Mouse (Mus musculus) testis, adult 2 months (tissue): ENCODE data around the gene Rpgrip1l. TPM values are rescaled to one million over a fixed set of nuclear protein-coding genes. Genes with fewer than 3 reads are reported as not detected.

ENCODE experiments used
- H3K27ac ChIP-seq: fragments of 200-500 bp; 2 replicates; pipeline ENCODE4 v1.5.1; 2012; ENCODE audit warnings: low read depth, low read length; ENCODE audit not compliant: control insufficient read depth, insufficient read depth
- H3K27me3 ChIP-seq: fragments of 200-500 bp; 2 replicates; pipeline ENCODE4 v1.6.1; 2012; ENCODE audit warnings: mild to moderate bottlenecking, low read length, moderate library complexity; ENCODE audit not compliant: control insufficient read depth, insufficient read depth
- H3K36me3 ChIP-seq: fragments of 200-500 bp; 2 replicates; pipeline ENCODE4 v1.6.1; 2012; ENCODE audit warnings: mild to moderate bottlenecking, low read length; ENCODE audit not compliant: control insufficient read depth, insufficient read depth
- H3K4me1 ChIP-seq: fragments of 200-500 bp; 2 replicates; pipeline ENCODE4 v1.6.1; 2012; ENCODE audit warnings: low read length; ENCODE audit not compliant: control insufficient read depth, insufficient read depth
- H3K4me3 ChIP-seq: fragments of 200-500 bp; 2 replicates; pipeline ENCODE4 v1.5.1; 2012; ENCODE audit warnings: low read depth, mild to moderate bottlenecking, low read length, moderate library complexity, mixed read lengths; ENCODE audit not compliant: control insufficient read depth
- CTCF ChIP-seq: fragments of 200-500 bp; IDR thresholded peaks from 2 replicates; pipeline ENCODE4 v1.5.1; 2012; ENCODE audit warnings: low read depth, mild to moderate bottlenecking, inconsistent platforms, low read length, moderate library complexity; ENCODE audit not compliant: control insufficient read depth, insufficient read depth, insufficient replicate concordance
- POLR2A ChIP-seq: fragments of 200-500 bp; IDR thresholded peaks from 2 replicates; pipeline ENCODE4 v1.6.1; 2012; ENCODE audit warnings: low read depth, mild to moderate bottlenecking, inconsistent platforms, low read length, moderate library complexity; ENCODE audit not compliant: control insufficient read depth
- polyA plus RNA-seq: library from polyadenylated mRNA; depleted of rRNA; stranded (reverse); fragments of >200 nt; gene quantifications from 2 replicates; pipeline ENCODE4 v1.2.3, GENCODE M21; 2012

Gene Rpgrip1l
- polyA plus RNA-seq, 1 experiment: 20.4 TPM

GRCm38 (mm10) chr8:91355301-91355905, 42.3 kb upstream of the Rpgrip1l start:
- Histone ChIP-seq H3K27ac (no peak overlapping the region), H3K27me3 (no peaks in the 10 kb centered on the region)

GRCm38 (mm10) chr8:91353907-91354306, 40.8 kb upstream of the Rpgrip1l start:
- TF ChIP-seq POLR2A (no peak), CTCF (no peak)
- Histone ChIP-seq H3K36me3 (no peaks in the 10 kb centered on the region), H3K27me3 (no peaks in the 10 kb centered on the region), H3K27ac (no peak overlapping the region), H3K4me3 (no peak overlapping the region), H3K4me1 (no peaks in the 10 kb centered on the region; the same call in 1 of the 2 replicates)

More at GRCm38 (mm10) chr8:91355301-91355905, 42.3 kb upstream of the Rpgrip1l start:
- H3K36me3 ChIP-seq: no peaks in the 10 kb centered on the region
- no peaks in the 10 kb centered on the region; the same call in 1 of the 2 replicates for H3K4me1 ChIP-seq
- H3K4me3 ChIP-seq: no peak overlapping the region
- no peak for TF ChIP-seq CTCF
- no peak for TF ChIP-seq POLR2A

GRCm38 (mm10) chr8:91353062-91353461, 40.0 kb upstream of the Rpgrip1l start:
- Histone ChIP-seq H3K27ac (no peak overlapping the region), H3K27me3 (no peaks in the 10 kb centered on the region), H3K4me1 (no peaks in the 10 kb centered on the region), H3K4me3 (no peak overlapping the region), H3K36me3 (no peaks in the 10 kb centered on the region)
- TF ChIP-seq CTCF (no peak), POLR2A (no peak)

- Histone ChIP-seq H3K27ac (no peak overlapping the region), H3K4me3 (no peak overlapping the region), H3K27me3 (no peaks in the 10 kb centered on the region), H3K4me1 (no peaks in the 10 kb centered on the region), H3K36me3 (no peaks in the 10 kb centered on the region)
- TF ChIP-seq CTCF (no peak), POLR2A (no peak)
These were observed 39.5 kb upstream of the Rpgrip1l start for GRCm38 (mm10) chr8:91352598-91352997.

GRCm38 (mm10) chr8:91350628-91351027, 37.6 kb upstream of the Rpgrip1l start:
- Histone ChIP-seq H3K4me1 (no peaks in the 10 kb centered on the region), H3K36me3 (no peaks in the 10 kb centered on the region), H3K27ac (no peak overlapping the region), H3K4me3 (no peak overlapping the region), H3K27me3 (no peaks in the 10 kb centered on the region)
- TF ChIP-seq CTCF: no peak
- no peak for TF ChIP-seq POLR2A

- no peaks in the 10 kb centered on the region for H3K4me1 ChIP-seq
- no peak overlapping the region for H3K4me3 ChIP-seq
- no peak overlapping the region for H3K27ac ChIP-seq
- TF ChIP-seq CTCF (no peak), POLR2A (no peak)
- no peaks in the 10 kb centered on the region for H3K27me3 ChIP-seq
- no peaks in the 10 kb centered on the region for H3K36me3 ChIP-seq
These were observed 36.8 kb upstream of the Rpgrip1l start for GRCm38 (mm10) chr8:91349816-91350215.

- Histone ChIP-seq H3K4me3 (no peak overlapping the region), H3K27me3 (no peaks in the 10 kb centered on the region), H3K36me3 (no peaks in the 10 kb centered on the region), H3K27ac (no peak overlapping the region), H3K4me1 (no peaks in the 10 kb centered on the region)
- TF ChIP-seq POLR2A (no peak), CTCF (no peak)
These were observed 34.5 kb upstream of the Rpgrip1l start for GRCm38 (mm10) chr8:91347595-91347994.
